Mouse (Mus musculus) embryonic facial prominence, embryonic 10.5 days (tissue): ENCODE measurements around the gene Rnf180. TPM values are rescaled to one million over a fixed set of nuclear protein-coding genes. Genes with fewer than 3 reads are reported as not detected.

Experiments used
- DNase-seq: peaks from one replicate; pipeline ENCODE4 v3.0.0-alpha.2; 2017; ENCODE audit warnings: low spot score
- H3K27ac ChIP-seq: fragments of 300-500 bp; sonication (generic); replicated peaks from 2 replicates; pipeline ENCODE4 v1.5.1; 2016; ENCODE audit warnings: mild to moderate bottlenecking
- H3K27me3 ChIP-seq: fragments of 300-500 bp; sonication (generic); replicated peaks from 2 replicates; pipeline ENCODE4 v1.6.1; 2016; ENCODE audit warnings: low read depth, mild to moderate bottlenecking; ENCODE audit not compliant: poor library complexity, severe bottlenecking
- H3K36me3 ChIP-seq: fragments of 300-500 bp; sonication (generic); replicated peaks from 2 replicates; pipeline ENCODE4 v1.6.1; 2016; ENCODE audit warnings: mild to moderate bottlenecking, moderate library complexity
- H3K4me1 ChIP-seq: fragments of 300-500 bp; sonication (generic); 2 replicates; pipeline ENCODE4 v1.6.1; 2016
- H3K4me3 ChIP-seq: fragments of 300-500 bp; sonication (generic); 2 replicates; pipeline ENCODE4 v1.5.1; 2016; ENCODE audit warnings: mild to moderate bottlenecking, moderate library complexity
- H3K9me3 ChIP-seq: fragments of 300-500 bp; sonication (generic); 2 replicates; pipeline ENCODE4 v1.6.1; 2016; ENCODE audit warnings: mild to moderate bottlenecking
- WGBS: fragments of 180-500 bp; shearing (Covaris S2); methylation state at CpG from one replicate; pipeline ENCODE4 v1.1.7; 2016; 5-methylcytosine and 5-hydroxymethylcytosine counted together
- polyA plus RNA-seq: library from polyadenylated mRNA; unstranded; fragments of >200 nt; fragmentation: Nextera tagmentation; extraction: Ambion mirVana; gene quantifications from 2 replicates; pipeline ENCODE4 v1.2.1, GENCODE M21; 2016

Rnf180 gene
- polyA plus RNA-seq, 1 experiment from 2014 or later: 7.0 TPM

DNA sequence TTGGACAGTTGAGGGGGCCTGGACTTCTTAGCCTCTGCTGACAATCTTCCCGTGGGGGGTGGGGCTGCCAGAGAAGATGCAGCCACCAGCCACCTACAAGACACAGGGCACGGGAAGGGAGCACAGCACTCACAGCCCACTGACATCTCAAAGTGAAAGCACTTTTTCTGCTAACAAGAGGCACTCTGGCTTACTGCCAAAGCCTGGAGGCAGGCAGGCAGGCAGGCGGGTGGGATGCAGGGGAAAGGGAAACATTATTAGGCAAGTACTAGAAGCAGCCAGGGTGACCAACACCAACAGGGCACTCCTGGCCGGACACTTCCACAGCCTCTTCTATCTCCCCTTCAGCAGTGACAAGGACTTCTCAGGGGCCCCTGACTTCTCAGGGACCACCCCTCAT is 2.8 kb downstream of the Rnf180 start:
- Histone ChIP-seq H3K4me1 (peaks cover 16% of the 10 kb centered on the region), H3K27me3 (peaks cover 26% of the 10 kb centered on the region), H3K27ac (no peak overlapping the region), H3K36me3 (no peaks in the 10 kb centered on the region; the same call in 1 of the 2 replicates), H3K4me3 (no peak overlapping the region), H3K9me3 (no peaks in the 10 kb centered on the region)
- DNase-seq: peak; percentile 10
- 60% methylated on average over 4 of the region's 4 CpGs for WGBS

DNA sequence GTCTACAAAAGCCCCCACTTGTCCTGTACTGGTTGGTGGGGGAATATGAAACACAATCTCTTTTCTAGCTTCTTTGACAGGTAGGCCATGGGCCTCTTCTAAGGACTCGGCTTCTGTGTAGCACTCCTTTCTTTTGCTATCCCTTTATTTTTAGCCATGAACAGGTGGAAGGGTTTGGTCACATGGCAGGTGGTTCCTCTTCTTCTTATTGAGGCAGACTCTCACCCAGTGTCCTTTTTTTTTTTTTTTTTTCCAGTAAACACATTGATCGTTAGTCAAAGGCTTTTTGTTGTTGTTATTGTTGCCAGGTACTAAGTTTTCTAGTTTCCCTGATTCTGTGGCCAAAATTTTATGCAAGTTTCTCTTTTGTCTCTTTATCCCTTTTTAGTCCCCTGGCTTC is 4.0 kb downstream of the Rnf180 start:
- Histone ChIP-seq H3K27ac (no peak overlapping the region), H3K27me3 (peaks cover 21% of the 10 kb centered on the region), H3K4me1 (peaks cover 16% of the 10 kb centered on the region), H3K9me3 (no peaks in the 10 kb centered on the region), H3K4me3 (no peak overlapping the region), H3K36me3 (no peaks in the 10 kb centered on the region; the same call in 1 of the 2 replicates)
- no peak for DNase-seq
- WGBS: 91% methylated on average over 2 of the region's 2 CpGs

DNA sequence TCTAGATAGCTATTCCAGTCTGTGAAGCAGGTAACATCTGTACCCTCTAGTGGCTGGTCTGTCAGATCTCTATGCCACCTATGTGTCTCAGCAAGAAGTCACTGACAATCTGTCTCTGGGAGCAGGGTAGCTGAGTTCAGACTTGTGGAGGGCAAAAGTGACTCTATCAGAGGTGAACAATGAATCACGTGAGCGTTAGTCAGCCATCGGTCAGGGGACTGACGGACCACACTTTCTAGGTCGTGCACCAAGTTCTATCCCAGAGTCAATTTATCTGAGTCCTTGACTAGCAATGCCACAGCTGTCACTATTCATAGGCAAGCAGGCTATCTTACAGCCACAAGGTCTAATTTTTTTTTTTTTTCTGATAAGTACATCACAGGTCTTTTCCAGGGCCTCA is 4.6 kb downstream of the Rnf180 start:
- WGBS: 89% methylated on average over 5 of the region's 5 CpGs
- H3K27ac ChIP-seq: no peak overlapping the region

DNA sequence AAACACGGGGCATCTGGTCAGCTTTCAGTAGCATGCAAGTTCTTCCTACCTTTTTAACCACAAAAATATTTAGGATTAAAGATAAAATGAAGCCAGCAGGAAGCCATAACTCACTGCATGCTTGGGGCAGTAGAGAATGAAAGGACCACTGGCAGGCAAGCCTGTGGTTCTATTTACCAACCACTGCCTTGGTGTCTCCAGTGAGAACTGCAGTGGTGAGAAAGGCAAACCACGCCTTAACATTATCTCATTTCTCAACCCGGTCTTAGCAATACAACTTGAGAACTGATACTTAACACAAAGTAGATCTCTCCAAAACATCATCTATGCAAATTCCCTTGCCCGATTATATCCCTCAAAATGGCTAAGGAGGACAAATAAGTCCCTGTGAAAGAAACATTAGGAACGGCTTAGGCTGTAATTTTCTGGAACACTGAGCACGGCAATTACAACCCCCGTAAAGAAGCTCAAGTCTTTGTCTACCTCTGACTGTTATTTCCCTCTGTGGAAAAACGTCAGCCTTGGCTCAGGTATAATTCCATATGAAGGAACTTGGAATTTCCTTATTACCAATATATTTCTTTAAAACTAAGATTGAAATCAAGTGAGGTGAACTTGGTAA is 15.1 kb downstream of the Rnf180 start:
- Histone ChIP-seq H3K36me3 (no peaks in the 10 kb centered on the region), H3K4me1 (no peaks in the 10 kb centered on the region), H3K27me3 (no peaks in the 10 kb centered on the region), H3K4me3 (no peak overlapping the region), H3K27ac (no peak overlapping the region), H3K9me3 (no peaks in the 10 kb centered on the region)
- no peak for DNase-seq
- 52% methylated on average over 8 of the region's 8 CpGs for WGBS

More for the DNA sequence above, 4.6 kb downstream of the Rnf180 start:
- no peak overlapping the region for H3K4me3 ChIP-seq
- H3K36me3 ChIP-seq: no peaks in the 10 kb centered on the region; the same call in 1 of the 2 replicates
- H3K9me3 ChIP-seq: no peaks in the 10 kb centered on the region
- peaks cover 16% of the 10 kb centered on the region for H3K27me3 ChIP-seq
- H3K4me1 ChIP-seq: peaks cover 16% of the 10 kb centered on the region
- DNase-seq: no peak

DNA sequence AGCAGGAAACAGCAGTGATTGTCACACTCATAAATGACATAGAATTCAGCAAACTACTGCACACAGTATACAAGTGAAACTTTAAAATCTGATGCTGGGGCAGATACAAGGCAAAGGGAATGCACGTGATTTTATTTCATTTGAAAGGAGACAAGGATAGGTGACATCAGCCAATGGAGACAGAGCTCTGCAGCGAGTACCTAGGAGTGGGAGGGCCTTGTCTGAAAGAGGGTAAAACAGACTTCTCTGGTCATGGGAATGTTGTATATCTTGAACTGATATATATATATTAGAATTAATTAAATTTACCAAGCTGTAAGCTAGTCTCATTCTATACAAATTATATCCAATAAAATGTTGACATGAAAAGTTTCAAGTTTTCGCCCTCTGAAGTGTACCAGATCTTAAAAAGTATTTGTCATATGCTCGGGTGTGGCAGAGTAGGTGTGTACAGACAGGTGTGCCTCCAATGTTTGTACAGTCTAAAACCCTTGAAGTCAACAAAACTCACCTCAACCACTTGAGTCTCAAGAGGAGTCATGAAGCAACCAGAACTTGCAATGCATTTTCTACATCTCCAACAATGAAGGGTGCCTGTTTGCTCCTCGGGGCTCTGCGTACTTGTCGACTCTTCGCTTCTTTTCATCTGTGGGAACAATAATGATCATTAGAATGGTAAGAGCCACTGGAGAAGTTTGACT is 24.1 kb downstream of the Rnf180 start:
- peaks cover 13% of the 10 kb centered on the region for H3K9me3 ChIP-seq
- no peak overlapping the region for H3K4me3 ChIP-seq
- H3K27ac ChIP-seq: no peak overlapping the region
- no peaks in the 10 kb centered on the region for H3K4me1 ChIP-seq
- WGBS: 94% methylated on average over 8 of the region's 8 CpGs
- no peaks in the 10 kb centered on the region for H3K27me3 ChIP-seq
- DNase-seq: no peak
- H3K36me3 ChIP-seq: peaks cover 10% of the 10 kb centered on the region

DNA sequence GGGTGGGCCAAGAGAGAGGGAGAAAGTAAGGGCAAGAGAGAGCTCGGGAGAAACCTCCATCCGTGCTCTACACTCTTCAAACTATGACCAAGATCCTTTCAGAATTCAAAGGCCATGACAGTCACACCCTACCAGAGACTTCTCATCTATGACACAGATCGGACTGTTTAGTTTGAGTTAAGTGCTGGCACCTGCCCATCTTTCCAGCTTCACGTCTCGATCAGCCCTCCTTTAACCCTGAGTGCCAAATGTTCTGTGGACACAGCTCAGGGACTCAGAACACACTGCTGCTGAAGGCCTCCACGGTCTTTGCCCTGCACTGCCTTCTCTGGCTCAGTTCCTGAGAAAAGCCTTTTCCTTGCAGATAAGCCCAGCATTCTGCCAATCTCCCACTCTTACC is 27.2 kb downstream of the Rnf180 start:
- no peak overlapping the region for H3K4me3 ChIP-seq
- WGBS: 88% methylated on average over 6 of the region's 6 CpGs

DNA sequence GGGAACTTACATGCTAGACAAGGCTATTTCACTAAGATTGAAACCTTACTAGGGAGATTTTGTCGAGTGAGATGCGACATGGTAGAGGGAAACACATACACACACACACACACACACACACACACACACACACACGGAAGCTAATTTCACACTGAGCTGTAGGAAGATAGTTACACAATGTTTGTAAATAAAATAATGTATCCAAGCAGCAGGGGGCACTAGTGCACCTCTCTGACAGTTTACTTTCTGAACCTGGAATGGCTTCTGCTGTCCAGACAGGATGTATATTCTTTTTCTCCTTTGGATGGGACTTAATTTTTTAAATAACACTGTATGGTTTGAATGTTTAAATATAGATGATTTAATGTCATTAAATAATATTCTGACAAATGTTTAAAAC is 27.9 kb downstream of the Rnf180 start:
- Histone ChIP-seq H3K27ac (no peak overlapping the region), H3K27me3 (no peaks in the 10 kb centered on the region), H3K9me3 (no peaks in the 10 kb centered on the region), H3K4me3 (no peak overlapping the region), H3K4me1 (no peaks in the 10 kb centered on the region), H3K36me3 (no peaks in the 10 kb centered on the region)
- WGBS: 57% methylated on average over 3 of the region's 3 CpGs
- peak; percentile 35 for DNase-seq

More for the DNA sequence above, 27.2 kb downstream of the Rnf180 start:
- peaks cover 2% of the 10 kb centered on the region for H3K36me3 ChIP-seq
- H3K27me3 ChIP-seq: no peaks in the 10 kb centered on the region
- no peak overlapping the region for H3K27ac ChIP-seq
- no peak for DNase-seq
- H3K9me3 ChIP-seq: peaks cover 3% of the 10 kb centered on the region; the same call in 1 of the 2 replicates
- H3K4me1 ChIP-seq: no peaks in the 10 kb centered on the region

DNA sequence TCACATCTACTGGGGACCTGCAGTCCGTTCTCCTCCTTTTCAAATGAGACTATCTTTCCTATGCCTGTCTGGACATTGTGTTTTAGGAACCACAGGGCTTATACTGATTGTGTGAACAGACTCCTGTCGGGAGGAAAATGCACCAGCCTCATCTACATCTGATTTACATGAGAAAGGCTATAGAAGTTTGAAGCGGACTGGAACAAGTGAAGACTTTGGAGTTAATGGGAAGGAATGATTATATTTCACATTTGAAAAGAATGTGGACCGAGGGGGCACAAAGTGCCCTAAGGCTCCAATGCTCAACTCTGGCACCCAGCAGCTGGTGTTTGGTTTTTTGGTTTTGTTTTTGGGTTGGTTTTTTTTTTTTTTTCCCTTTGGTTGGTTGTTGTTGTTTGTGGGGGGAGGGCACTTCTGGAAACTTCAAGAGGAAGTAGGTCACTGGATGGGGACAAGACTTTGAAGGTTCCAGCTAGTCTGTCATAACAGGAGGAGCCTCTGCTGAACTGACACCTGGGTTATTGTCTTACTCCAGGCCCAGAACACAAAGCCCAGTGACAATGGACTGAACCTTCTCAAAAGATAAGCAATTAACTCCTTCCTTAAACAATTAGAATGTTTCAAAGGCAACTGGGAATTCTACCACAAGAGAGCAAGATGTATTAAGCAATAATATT is 37.7 kb downstream of the Rnf180 start:
- H3K4me1 ChIP-seq: no peaks in the 10 kb centered on the region
- H3K27me3 ChIP-seq: no peaks in the 10 kb centered on the region
- H3K4me3 ChIP-seq: no peak overlapping the region
- DNase-seq: no peak
- peaks cover 5% of the 10 kb centered on the region; the same call in 1 of the 2 replicates for H3K9me3 ChIP-seq
- no peak overlapping the region for H3K27ac ChIP-seq
- H3K36me3 ChIP-seq: no peaks in the 10 kb centered on the region
- 61% methylated on average over 4 of the region's 4 CpGs for WGBS

DNA sequence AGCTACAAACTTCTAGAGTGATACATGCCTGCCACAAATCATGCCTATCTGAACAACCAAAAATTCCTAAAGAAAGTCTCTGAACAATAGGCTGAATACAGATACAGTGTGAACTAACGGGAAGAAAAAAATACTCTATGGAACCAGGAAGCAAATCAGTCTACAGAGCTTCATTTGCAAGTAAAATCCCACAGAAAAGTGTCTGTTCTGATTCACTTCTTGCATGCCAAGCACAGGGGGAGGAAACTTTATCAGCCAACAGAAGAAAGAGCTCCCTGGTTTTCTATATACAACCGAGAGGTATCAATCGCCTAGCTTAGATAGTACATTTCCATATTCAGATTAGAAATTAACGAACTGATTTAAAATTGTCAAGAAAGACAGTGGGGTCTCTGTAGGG is 43.8 kb downstream of the Rnf180 start:
- DNase-seq: no peak
- no peaks in the 10 kb centered on the region for H3K9me3 ChIP-seq
- 81% methylated on average over 4 of the region's 4 CpGs for WGBS
- H3K27ac ChIP-seq: no peak overlapping the region
- no peaks in the 10 kb centered on the region for H3K27me3 ChIP-seq
- H3K36me3 ChIP-seq: no peaks in the 10 kb centered on the region
- no peak overlapping the region for H3K4me3 ChIP-seq
- peaks cover 5% of the 10 kb centered on the region; the same call in 1 of the 2 replicates for H3K4me1 ChIP-seq

DNA sequence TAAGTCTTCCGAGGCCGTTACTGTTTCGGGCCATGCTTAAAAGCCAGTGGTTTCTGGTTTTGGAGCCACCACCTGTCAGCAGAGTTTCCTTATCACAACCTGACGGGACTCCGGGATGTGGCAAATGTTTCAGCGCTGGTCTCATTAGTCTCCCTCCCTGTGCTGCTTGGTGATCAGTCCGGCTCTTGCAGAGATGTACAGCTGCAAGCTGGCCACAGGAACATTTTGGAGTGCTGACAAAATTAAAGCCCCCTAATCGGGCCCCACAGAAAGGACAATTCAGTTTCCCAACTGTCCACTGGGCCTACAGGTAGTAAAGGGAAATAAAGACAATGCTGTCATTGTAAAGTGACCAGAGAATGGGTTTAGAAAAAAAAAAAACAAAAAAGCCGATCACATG is 44.4 kb downstream of the Rnf180 start:
- Histone ChIP-seq H3K9me3 (no peaks in the 10 kb centered on the region), H3K27me3 (no peaks in the 10 kb centered on the region), H3K4me3 (no peak overlapping the region), H3K4me1 (peaks cover 5% of the 10 kb centered on the region; the same call in 1 of the 2 replicates), H3K27ac (0 out of 2 replicates have a peak overlapping the region, but pooled peaks have one; percentile 40), H3K36me3 (no peaks in the 10 kb centered on the region)
- 73% methylated on average over 9 of the region's 9 CpGs for WGBS
- no peak for DNase-seq

DNA sequence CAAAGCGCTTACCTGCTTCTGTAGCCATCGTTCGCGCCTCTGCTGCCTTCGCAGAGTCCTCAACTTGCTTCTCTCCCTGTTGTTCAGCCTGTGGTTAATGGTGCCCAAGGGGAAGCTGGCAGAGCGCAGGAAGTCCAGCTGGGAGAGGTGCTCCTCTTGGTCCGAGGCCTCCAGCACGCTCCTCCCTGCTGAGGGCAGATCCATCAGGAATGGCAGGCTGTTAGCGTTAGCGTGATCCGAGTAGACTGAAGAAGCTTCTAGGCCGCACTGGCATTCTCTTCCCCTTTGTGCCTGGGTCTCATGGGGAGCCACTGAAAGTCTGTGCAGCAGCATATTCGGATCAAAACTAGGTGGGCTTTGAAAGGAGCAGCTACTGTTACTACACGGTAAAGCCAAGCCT is 45.0 kb downstream of the Rnf180 start:
- WGBS: 86% methylated on average over 14 of the region's 14 CpGs
- H3K9me3 ChIP-seq: no peaks in the 10 kb centered on the region
- no peak overlapping the region for H3K4me3 ChIP-seq
- H3K36me3 ChIP-seq: no peaks in the 10 kb centered on the region
- peaks cover 5% of the 10 kb centered on the region; the same call in 1 of the 2 replicates for H3K4me1 ChIP-seq
- H3K27me3 ChIP-seq: no peaks in the 10 kb centered on the region
- no peak for DNase-seq
- H3K27ac ChIP-seq: peak overlapping the region; percentile 48; the same call in 1 of the 2 replicates

DNA sequence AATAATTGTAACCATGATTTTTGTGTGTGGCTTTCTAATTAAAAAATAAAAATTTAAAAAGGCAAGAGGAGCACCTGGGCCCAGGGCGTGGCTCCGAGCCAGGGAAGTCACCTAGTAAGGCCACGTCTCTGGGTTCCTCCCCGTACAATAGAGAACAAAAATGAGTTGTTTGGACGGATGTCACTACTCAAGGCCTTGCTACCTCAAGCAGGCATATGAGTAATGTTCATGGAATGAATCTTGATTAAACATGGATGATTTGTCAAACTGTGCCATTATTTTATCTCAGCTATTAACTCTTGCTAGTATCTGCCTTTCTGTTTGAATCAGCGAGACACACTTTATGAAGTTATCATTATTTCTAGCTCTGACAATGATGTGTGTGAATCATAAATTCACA is 46.9 kb downstream of the Rnf180 start:
- WGBS: 93% methylated on average over 6 of the region's 6 CpGs
- H3K9me3 ChIP-seq: no peaks in the 10 kb centered on the region
- DNase-seq: no peak
- H3K4me1 ChIP-seq: peaks cover 5% of the 10 kb centered on the region; the same call in 1 of the 2 replicates
- H3K36me3 ChIP-seq: no peaks in the 10 kb centered on the region
- H3K27ac ChIP-seq: no peak overlapping the region
- no peak overlapping the region for H3K4me3 ChIP-seq
- H3K27me3 ChIP-seq: no peaks in the 10 kb centered on the region
